Mouse (Mus musculus) midbrain, embryonic 15.5 days (tissue): ENCODE results near the gene Olfr53. TPM values are rescaled to one million over a fixed set of nuclear protein-coding genes. Genes with fewer than 3 reads are reported as not detected.
"Not testable (repeated sequence)": the region's sequence is repeated elsewhere in the genome, so short reads cannot be mapped to it uniquely, and the experiment has no call there.

ENCODE experiments used
- ATAC-seq: fragments of 200-750 bp; cut with Nextera tagmentation; replicated peaks from 2 replicates; pipeline ENCODE4 v1.8.0; 2017; ENCODE audit warnings: moderate TSS enrichment
- H3K27ac ChIP-seq: fragments of 300-500 bp; sonication (generic); 2 replicates; pipeline ENCODE4 v1.5.1; 2015; ENCODE audit warnings: mild to moderate bottlenecking, inconsistent platforms
- H3K27me3 ChIP-seq: fragments of 300-500 bp; sonication (generic); replicated peaks from 2 replicates; pipeline ENCODE4 v1.6.1; 2015; ENCODE audit warnings: inconsistent platforms
- H3K36me3 ChIP-seq: fragments of 300-500 bp; sonication (generic); replicated peaks from 2 replicates; pipeline ENCODE4 v1.6.1; 2015; ENCODE audit warnings: inconsistent platforms
- H3K4me1 ChIP-seq: fragments of 300-500 bp; sonication (generic); 2 replicates; pipeline ENCODE4 v1.6.1; 2015; ENCODE audit warnings: inconsistent platforms
- H3K4me2 ChIP-seq: fragments of 300-500 bp; sonication (generic); 2 replicates; pipeline ENCODE4 v1.6.1; 2015; ENCODE audit warnings: inconsistent platforms, mild to moderate bottlenecking, moderate library complexity
- H3K4me3 ChIP-seq: fragments of 300-500 bp; sonication (generic); 2 replicates; pipeline ENCODE4 v1.5.1; 2015; ENCODE audit warnings: mild to moderate bottlenecking, inconsistent platforms
- H3K9ac ChIP-seq: fragments of 300-500 bp; sonication (generic); 2 replicates; pipeline ENCODE4 v1.6.1; 2015; ENCODE audit warnings: mild to moderate bottlenecking, inconsistent platforms
- H3K9me3 ChIP-seq: fragments of 300-500 bp; sonication (generic); 2 replicates; pipeline ENCODE4 v1.6.1; 2016; ENCODE audit warnings: inconsistent platforms
- WGBS: fragments of 180-500 bp; shearing (Covaris S2); methylation state at CpG from one replicate; pipeline ENCODE4 v1.1.7; 2015; ENCODE audit warnings: mixed read lengths; 5-methylcytosine and 5-hydroxymethylcytosine counted together
- polyA plus RNA-seq: library from polyadenylated mRNA; unstranded; fragments of >200 nt; fragmentation: Nextera tagmentation; extraction: Ambion mirVana; gene quantifications from 2 replicates; pipeline ENCODE4 v1.2.1, GENCODE M21; 2015

The Olfr53 gene
- not detected in 2 replicates for polyA plus RNA-seq

GRCm38 (mm10) chr7:140646152-140646551 lies at the start of gene Olfr53:
Gene Olfr53 (plus strand): TSS chr7:140646452.
- WGBS, result 79% methylated on average over 1 of the region's 1 CpGs
- H3K27ac ChIP-seq, result no peak within 1 kb of the TSS

DNA sequence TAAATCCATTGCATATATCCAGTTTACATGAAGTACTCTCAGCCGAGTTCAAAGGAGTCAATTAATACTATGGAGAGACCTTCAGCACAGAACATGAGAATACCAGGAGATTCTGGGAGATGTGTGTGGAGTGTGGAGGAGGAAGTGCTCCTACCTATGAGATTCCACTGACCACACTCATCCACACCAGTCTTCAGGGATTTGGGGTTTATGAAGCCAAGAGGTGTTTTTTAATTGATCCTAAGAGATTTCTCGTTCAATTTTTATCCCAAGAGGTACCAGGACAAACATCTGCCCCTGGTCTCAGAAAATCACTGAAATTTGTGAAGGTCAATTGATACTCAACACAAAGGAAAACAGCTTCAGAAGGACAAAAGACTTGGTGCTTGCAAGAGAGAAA lies 45.3 kb upstream of the Olfr53 start, which contains the start of gene Olfr46:
TSS of gene Olfr46 (plus strand) at position 301 of the 400 bp plus-strand sequence.
- not testable (repeated sequence) for H3K36me3 ChIP-seq, H3K4me1 ChIP-seq, H3K4me2 ChIP-seq, H3K27me3 ChIP-seq, H3K9me3 ChIP-seq, ATAC-seq, H3K4me3 ChIP-seq, H3K9ac ChIP-seq, H3K27ac ChIP-seq
- 72% methylated on average over 2 of the region's 2 CpGs for WGBS

More at GRCm38 (mm10) chr7:140646152-140646551, at the start of gene Olfr53:
- Histone ChIP-seq H3K9ac (no peak within 1 kb of the TSS), H3K4me1 (no peaks in the 10 kb centered on the region), H3K4me2 (no peak within 1 kb of the TSS), H3K36me3 (no peaks in the 10 kb centered on the region), H3K4me3 (no peak within 1 kb of the TSS), H3K9me3 (no peaks in the 10 kb centered on the region), H3K27me3 (no peaks in the 10 kb centered on the region)
- ATAC-seq, result no peak

DNA sequence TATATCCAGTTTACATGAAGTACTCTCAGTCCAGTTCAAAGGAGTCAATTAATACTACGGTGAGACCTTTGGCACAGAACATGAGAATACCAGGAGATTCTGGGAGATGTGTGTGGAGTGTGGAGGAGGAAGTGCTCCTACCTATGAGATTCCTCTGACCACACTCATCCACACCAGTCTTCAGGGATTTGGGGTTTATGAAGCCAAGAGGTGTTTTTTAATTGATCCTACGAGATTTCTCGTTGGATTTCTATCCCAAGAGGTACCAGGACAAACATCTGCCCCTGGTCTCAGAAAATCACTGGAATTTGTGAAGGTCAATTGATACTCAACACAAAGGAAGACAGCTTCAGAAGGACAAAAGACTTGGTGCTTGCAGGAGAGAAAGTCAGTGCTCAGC lies 17.6 kb upstream of the Olfr53 start, which contains the start of gene Olfr61:
TSS of gene Olfr61 (plus strand) at position 301 of the 400 bp plus-strand sequence.
- H3K27ac ChIP-seq, result not testable (repeated sequence)

GRCm38 (mm10) chr7:140630559-140630958 lies 15.7 kb upstream of the Olfr53 start:
- no peak overlapping the region for H3K4me3 ChIP-seq
- H3K9ac ChIP-seq, result no peak overlapping the region
- no peaks in the 10 kb centered on the region for H3K9me3 ChIP-seq
- no peaks in the 10 kb centered on the region for H3K27me3 ChIP-seq
- H3K4me1 ChIP-seq, result no peaks in the 10 kb centered on the region
- ATAC-seq, result no peak
- whole genome bisulfite sequencing, result 60% methylated on average over 1 of the region's 1 CpGs
- no peak overlapping the region for H3K27ac ChIP-seq
- no peaks in the 10 kb centered on the region for H3K36me3 ChIP-seq
- H3K4me2 ChIP-seq, result no peak overlapping the region

More for the DNA sequence above, 17.6 kb upstream of the Olfr53 start, which contains the start of gene Olfr61:
- H3K27me3 ChIP-seq, H3K4me1 ChIP-seq, H3K4me2 ChIP-seq, H3K9me3 ChIP-seq, ATAC-seq, H3K9ac ChIP-seq, H3K36me3 ChIP-seq, H3K4me3 ChIP-seq: not testable (repeated sequence)
- 88% methylated on average over 3 of the region's 3 CpGs for WGBS

GRCm38 (mm10) chr7:140659630-140660029 lies 13.4 kb downstream of the Olfr53 start, which contains the start of gene Olfr539:
Gene Olfr539 (plus strand): TSS chr7:140659930.
- ATAC-seq, result no peak
- no peaks in the 10 kb centered on the region for H3K27me3 ChIP-seq
- 82% methylated on average over 4 of the region's 4 CpGs for WGBS
- H3K9me3 ChIP-seq, result no peaks in the 10 kb centered on the region
- H3K9ac ChIP-seq, result no peak within 1 kb of the TSS
- no peak within 1 kb of the TSS for H3K27ac ChIP-seq
- no peaks in the 10 kb centered on the region for H3K4me1 ChIP-seq
- no peaks in the 10 kb centered on the region for H3K36me3 ChIP-seq
- no peak within 1 kb of the TSS for H3K4me3 ChIP-seq
- no peak within 1 kb of the TSS for H3K4me2 ChIP-seq

- not testable (repeated sequence) for H3K4me1 ChIP-seq, H3K9me3 ChIP-seq, H3K4me2 ChIP-seq, H3K4me3 ChIP-seq, H3K27ac ChIP-seq, H3K9ac ChIP-seq, H3K36me3 ChIP-seq, H3K27me3 ChIP-seq, ATAC-seq
- WGBS, result 84% methylated on average over 3 of the region's 3 CpGs
These were observed 24.4 kb downstream of the Olfr53 start for GRCm38 (mm10) chr7:140670693-140671092.

GRCm38 (mm10) chr7:140675863-140676262 lies 29.6 kb downstream of the Olfr53 start:
- H3K9ac ChIP-seq, result no peak overlapping the region

DNA sequence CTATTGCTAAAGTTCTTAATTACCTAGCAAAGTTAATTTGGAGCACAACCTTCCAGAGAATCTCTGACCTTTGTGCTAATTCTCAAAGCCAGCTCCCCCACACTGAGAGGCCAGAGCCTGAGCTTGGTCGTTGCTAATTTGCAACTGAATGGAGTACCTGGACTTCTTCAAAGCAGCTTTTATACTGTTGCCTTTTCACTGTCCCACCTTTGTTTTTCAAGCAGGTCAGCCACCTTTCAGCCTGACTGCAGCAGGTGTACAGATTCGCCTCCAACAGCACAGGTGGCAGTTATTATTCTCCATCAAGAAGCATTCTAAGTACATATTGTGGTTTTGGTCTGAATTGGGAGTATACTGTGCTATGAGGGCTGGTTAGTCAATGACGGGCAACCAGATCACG lies 33.3 kb downstream of the Olfr53 start:
- H3K4me3 ChIP-seq, ATAC-seq: not testable (repeated sequence)
- WGBS, result 71% methylated on average over 4 of the region's 4 CpGs

More at GRCm38 (mm10) chr7:140675863-140676262, 29.6 kb downstream of the Olfr53 start:
- H3K27me3 ChIP-seq, result no peaks in the 10 kb centered on the region
- no peaks in the 10 kb centered on the region; the same call in 1 of the 2 replicates for H3K9me3 ChIP-seq
- no peaks in the 10 kb centered on the region for H3K4me1 ChIP-seq
- peak overlapping the region; percentile 38 for H3K4me2 ChIP-seq
- no peak for ATAC-seq
- no peak overlapping the region for H3K27ac ChIP-seq
- 2% methylated on average over 6 of the region's 6 CpGs for WGBS
- peak overlapping the region; percentile 18; the same call in 1 of the 2 replicates for H3K4me3 ChIP-seq
- no peaks in the 10 kb centered on the region for H3K36me3 ChIP-seq

GRCm38 (mm10) chr7:140681651-140682050 lies 35.4 kb downstream of the Olfr53 start, which contains the start of gene Olfr45:
Gene Olfr45 (plus strand): TSS chr7:140681951.
- H3K4me3 ChIP-seq, result no peak within 1 kb of the TSS
- no peak for ATAC-seq
- H3K27me3 ChIP-seq, result no peaks in the 10 kb centered on the region
- H3K36me3 ChIP-seq, result no peaks in the 10 kb centered on the region
- H3K27ac ChIP-seq, result no peak within 1 kb of the TSS
- WGBS, result 93% methylated on average over 1 of the region's 1 CpGs
- H3K4me1 ChIP-seq, result no peaks in the 10 kb centered on the region
- H3K4me2 ChIP-seq, result no peak within 1 kb of the TSS
- no peaks in the 10 kb centered on the region; the same call in 1 of the 2 replicates for H3K9me3 ChIP-seq
- no peak within 1 kb of the TSS for H3K9ac ChIP-seq

More for the DNA sequence above, 33.3 kb downstream of the Olfr53 start:
- H3K4me2 ChIP-seq, H3K4me1 ChIP-seq, H3K27me3 ChIP-seq, H3K27ac ChIP-seq, H3K9ac ChIP-seq, H3K9me3 ChIP-seq, H3K36me3 ChIP-seq: not testable (repeated sequence)

GRCm38 (mm10) chr7:140696967-140697366 lies 50.7 kb downstream of the Olfr53 start, which contains the start of gene Olfr541:
Gene Olfr541 (plus strand): TSS chr7:140697267.
- no peak within 1 kb of the TSS for H3K4me3 ChIP-seq
- no peaks in the 10 kb centered on the region for H3K27me3 ChIP-seq
- no peak within 1 kb of the TSS for H3K27ac ChIP-seq
- H3K9ac ChIP-seq, result no peak within 1 kb of the TSS
- H3K4me1 ChIP-seq, result no peaks in the 10 kb centered on the region
- H3K36me3 ChIP-seq, result no peaks in the 10 kb centered on the region
- no peak for ATAC-seq
- H3K4me2 ChIP-seq, result no peak within 1 kb of the TSS
- no peaks in the 10 kb centered on the region for H3K9me3 ChIP-seq

Other genes with a start within 250 kb of the Olfr53 start
- gene Olfr531, start 243.5 kb upstream of the Olfr53 start, polyA plus RNA-seq, result not detected in 2 replicates
- gene Olfr532, start 224.8 kb upstream of the Olfr53 start, polyA plus RNA-seq, result not detected in 2 replicates
- gene Olfr533, start 183.1 kb upstream of the Olfr53 start, polyA plus RNA-seq, result not detected in 2 replicates
- not detected in 2 replicates for gene Olfr535, start 162.2 kb upstream of the Olfr53 start, polyA plus RNA-seq
- gene Olfr536, start 139.1 kb upstream of the Olfr53 start, polyA plus RNA-seq, result not detected in 2 replicates
- gene Olfr538, start 78.6 kb upstream of the Olfr53 start, polyA plus RNA-seq, result not detected in 2 replicates
- gene Olfr46, start 45.2 kb upstream of the Olfr53 start, polyA plus RNA-seq, result 0.03 and 0.04 TPM in 2 replicates
- gene Olfr61, start 17.5 kb upstream of the Olfr53 start, polyA plus RNA-seq, result not detected in 2 replicates
- not detected in 2 replicates for gene Olfr539, start 13.5 kb downstream of the Olfr53 start, polyA plus RNA-seq
- not detected in 2 replicates for gene Olfr45, start 35.5 kb downstream of the Olfr53 start, polyA plus RNA-seq
- not detected in 2 replicates for gene Olfr541, start 50.8 kb downstream of the Olfr53 start, polyA plus RNA-seq
- gene Cyp2e1, start 117.3 kb downstream of the Olfr53 start, polyA plus RNA-seq, result not detected in 2 replicates
- 0.45 and 0.55 TPM in 2 replicates for gene Syce1, start 141.4 kb downstream of the Olfr53 start, polyA plus RNA-seq
- 34.1 and 36.5 TPM in 2 replicates for gene Zfp941, start 175.7 kb downstream of the Olfr53 start, polyA plus RNA-seq
- 0.38 TPM in 1 of 2 replicates, not detected in the other for gene Urah, start 188.6 kb downstream of the Olfr53 start, polyA plus RNA-seq
- gene Scgb1c1, start 199.1 kb downstream of the Olfr53 start, polyA plus RNA-seq, result not detected in 2 replicates
- not detected in 2 replicates for gene Odf3, start 201.4 kb downstream of the Olfr53 start, polyA plus RNA-seq
- 0.23 and 0.36 TPM in 2 replicates for gene Gm45785, start 209.9 kb downstream of the Olfr53 start, polyA plus RNA-seq
- gene Ric8a, start 210.5 kb downstream of the Olfr53 start, polyA plus RNA-seq, result 110 and 111 TPM in 2 replicates
- 41.1 and 46.2 TPM in 2 replicates for gene Bet1l, start 211.1 kb downstream of the Olfr53 start, polyA plus RNA-seq
- 279 and 282 TPM in 2 replicates for gene Psmd13, start 235.5 kb downstream of the Olfr53 start, polyA plus RNA-seq
- gene Sirt3, start 235.9 kb downstream of the Olfr53 start, polyA plus RNA-seq, result 54.0 and 55.5 TPM in 2 replicates